Mouse (Mus musculus) lung, postnatal 0 days (tissue): ENCODE results near the gene Olfr960.

ENCODE experiments used
- CTCF ChIP-seq: IDR thresholded peaks from 2 replicates; pipeline ENCODE4 v1.5.1; 2016; ENCODE audit warnings: antibody characterized with exemption, mild to moderate bottlenecking
- EP300 ChIP-seq: IDR thresholded peaks from 2 replicates; pipeline ENCODE4 v1.6.1; 2016; ENCODE audit warnings: antibody characterized with exemption, mild to moderate bottlenecking, control low read depth

GRCm38 (mm10) chr9:39608497-39608896 is 12.7 kb upstream of the Olfr960 start:
- no peak for TF ChIP-seq CTCF
- TF ChIP-seq EP300, result no peak
